Mouse (Mus musculus) kidney, adult 2 months (tissue): ENCODE measurements around the gene Fam189b. TPM values are rescaled to one million over a fixed set of nuclear protein-coding genes. Genes with fewer than 3 reads are reported as not detected.

Source experiments
- DNase-seq: peaks from one replicate; pipeline ENCODE4 v3.0.0; 2021
- H3K27ac ChIP-seq: fragments of 200-500 bp; 2 replicates; pipeline ENCODE4 v1.5.1; 2012; ENCODE audit warnings: low read depth, low read length, control low read depth, inconsistent platforms; ENCODE audit not compliant: insufficient read depth
- H3K27me3 ChIP-seq: fragments of 200-500 bp; replicated peaks from 2 replicates; pipeline ENCODE4 v1.6.1; 2012; ENCODE audit warnings: mild to moderate bottlenecking, moderate library complexity, low read length, inconsistent platforms; ENCODE audit not compliant: control insufficient read depth, insufficient read depth
- H3K36me3 ChIP-seq: fragments of 200-500 bp; 2 replicates; pipeline ENCODE4 v1.6.1; 2012; ENCODE audit warnings: mild to moderate bottlenecking, moderate library complexity, low read length, inconsistent platforms; ENCODE audit not compliant: control insufficient read depth, insufficient read depth
- H3K4me1 ChIP-seq: fragments of 200-500 bp; 2 replicates; pipeline ENCODE4 v1.6.1; 2011; ENCODE audit warnings: low read length; ENCODE audit not compliant: control insufficient read depth, insufficient read depth
- H3K4me3 ChIP-seq: fragments of 200-500 bp; 2 replicates; pipeline ENCODE4 v1.5.1; 2011; ENCODE audit warnings: mild to moderate bottlenecking, low read depth, low read length, control low read depth; ENCODE audit not compliant: insufficient read depth
- CTCF ChIP-seq: fragments of 200-500 bp; conservative IDR thresholded peaks from 2 replicates; pipeline ENCODE4 v1.5.1; 2011; ENCODE audit warnings: low read depth, mild to moderate bottlenecking, control low read depth, low read length, moderate library complexity, mixed read lengths; ENCODE audit not compliant: insufficient read depth, insufficient read length
- POLR2A ChIP-seq: fragments of 200-500 bp; IDR thresholded peaks from one replicate; pipeline ENCODE4 v1.6.1; 2011; ENCODE audit warnings: low read depth, low read length, control low read depth
- WGBS: fragments of 180-500 bp; shearing (Covaris S2); methylation state at CpG from one replicate; pipeline ENCODE4 v1.1.7; 2018; 5-methylcytosine and 5-hydroxymethylcytosine counted together
- polyA plus RNA-seq: library from polyadenylated mRNA; depleted of rRNA; stranded (reverse); fragments of >200 nt; gene quantifications from 2 replicates; pipeline ENCODE4 v1.2.3, GENCODE M21; 2012

The Fam189b gene
- polyA plus RNA-seq, 1 experiment, result 18.3 TPM

- 23% methylated on average over 5 of the region's 5 CpGs for WGBS
- H3K27me3 ChIP-seq, result no peaks in the 10 kb centered on the region
- TF ChIP-seq POLR2A (no peak), CTCF (no peak)
- no peaks in the 10 kb centered on the region; the same call in 1 of the 2 replicates for H3K36me3 ChIP-seq
- no peak for DNase-seq
- peak overlapping the region; percentile 83 for H3K4me3 ChIP-seq
- H3K27ac ChIP-seq, result peak overlapping the region; percentile 82; the same call in 1 of the 2 replicates
- H3K4me1 ChIP-seq, result peaks cover 4% of the 10 kb centered on the region; the same call in 1 of the 2 replicates
These were observed 20.2 kb downstream of the Fam189b start for GRCm38 (mm10) chr3:89203142-89203514.

- WGBS, result 90% methylated on average over 7 of the region's 7 CpGs
- peaks cover 4% of the 10 kb centered on the region; the same call in 1 of the 2 replicates for H3K4me1 ChIP-seq
- no peaks in the 10 kb centered on the region for H3K27me3 ChIP-seq
- no peak overlapping the region for H3K4me3 ChIP-seq
- no peak for TF ChIP-seq CTCF
- no peak for TF ChIP-seq POLR2A
- no peak overlapping the region for H3K27ac ChIP-seq
- H3K36me3 ChIP-seq, result no peaks in the 10 kb centered on the region; the same call in 1 of the 2 replicates
- no peak for DNase-seq
These were observed 23.1 kb downstream of the Fam189b start for GRCm38 (mm10) chr3:89206079-89206478.

GRCm38 (mm10) chr3:89206695-89207094 lies 23.8 kb downstream of the Fam189b start:
- Histone ChIP-seq H3K4me3 (no peak overlapping the region), H3K27me3 (no peaks in the 10 kb centered on the region), H3K27ac (no peak overlapping the region), H3K4me1 (peaks cover 4% of the 10 kb centered on the region; the same call in 1 of the 2 replicates), H3K36me3 (no peaks in the 10 kb centered on the region; the same call in 1 of the 2 replicates)
- DNase-seq, result no peak
- TF ChIP-seq POLR2A (no peak), CTCF (no peak)
- 78% methylated on average over 2 of the region's 2 CpGs for WGBS

- DNase-seq, result no peak
- no peaks in the 10 kb centered on the region; the same call in 1 of the 2 replicates for H3K36me3 ChIP-seq
These were observed 25.2 kb downstream of the Fam189b start for GRCm38 (mm10) chr3:89208075-89208657.

GRCm38 (mm10) chr3:89208736-89209135 lies 25.8 kb downstream of the Fam189b start:
- Histone ChIP-seq H3K4me1 (no peaks in the 10 kb centered on the region), H3K27me3 (no peaks in the 10 kb centered on the region), H3K36me3 (no peaks in the 10 kb centered on the region; the same call in 1 of the 2 replicates), H3K27ac (no peak overlapping the region), H3K4me3 (no peak overlapping the region)
- no peak for DNase-seq
- WGBS, result 84% methylated on average over 6 of the region's 6 CpGs
- TF ChIP-seq POLR2A (no peak), CTCF (no peak)

More at GRCm38 (mm10) chr3:89208075-89208657, 25.2 kb downstream of the Fam189b start:
- no peak overlapping the region for H3K27ac ChIP-seq
- no peak for TF ChIP-seq CTCF
- no peak for TF ChIP-seq POLR2A
- no peaks in the 10 kb centered on the region for H3K27me3 ChIP-seq
- H3K4me3 ChIP-seq, result no peak overlapping the region
- peaks cover 3% of the 10 kb centered on the region; the same call in 1 of the 2 replicates for H3K4me1 ChIP-seq
- WGBS, result 81% methylated on average over 13 of the region's 13 CpGs

- 84% methylated on average over 7 of the region's 7 CpGs for whole genome bisulfite sequencing
- no peak for DNase-seq
- no peak for TF ChIP-seq POLR2A
- TF ChIP-seq CTCF, result no peak
- Histone ChIP-seq H3K27ac (no peak overlapping the region), H3K27me3 (no peaks in the 10 kb centered on the region), H3K36me3 (no peaks in the 10 kb centered on the region; the same call in 1 of the 2 replicates), H3K4me3 (no peak overlapping the region), H3K4me1 (no peaks in the 10 kb centered on the region; the same call in 1 of the 2 replicates)
These were observed 26.8 kb downstream of the Fam189b start for GRCm38 (mm10) chr3:89209731-89210130.

- WGBS, result 51% methylated on average over 13 of the region's 13 CpGs
- no peak overlapping the region for H3K4me3 ChIP-seq
- H3K36me3 ChIP-seq, result no peaks in the 10 kb centered on the region; the same call in 1 of the 2 replicates
These were observed 27.2 kb downstream of the Fam189b start for GRCm38 (mm10) chr3:89210162-89210561.

More at GRCm38 (mm10) chr3:89210162-89210561, 27.2 kb downstream of the Fam189b start:
- TF ChIP-seq POLR2A (no peak), CTCF (no peak)
- Histone ChIP-seq H3K4me1 (no peaks in the 10 kb centered on the region; the same call in 1 of the 2 replicates), H3K27me3 (no peaks in the 10 kb centered on the region), H3K27ac (0 out of 2 replicates have a peak overlapping the region, but pooled peaks have one; percentile 11)
- DNase-seq, result peak; percentile 54
